Mouse (Mus musculus) hindbrain, embryonic 11.5 days (tissue): ENCODE results near the gene Gatad2b. TPM values are rescaled to one million over a fixed set of nuclear protein-coding genes. Genes with fewer than 3 reads are reported as not detected.
"Not testable (repeated sequence)": the region's sequence is repeated elsewhere in the genome, so short reads cannot be mapped to it uniquely, and the experiment has no call there.

Experiments used
- ATAC-seq: fragments of 200-750 bp; cut with Nextera tagmentation; 2 replicates; pipeline ENCODE4 v1.8.0; 2017; ENCODE audit warnings: mild to moderate bottlenecking, moderate TSS enrichment, moderate library complexity; ENCODE audit not compliant: low FRiP score
- DNase-seq: peaks from one replicate; pipeline ENCODE4 v3.0.0-alpha.2; 2015; ENCODE audit warnings: low spot score
- H3K27ac ChIP-seq: fragments of 300-500 bp; sonication (generic); 2 replicates; pipeline ENCODE4 v1.5.1; 2014; ENCODE audit warnings: mild to moderate bottlenecking, low read depth, low read length
- H3K27me3 ChIP-seq: fragments of 300-500 bp; sonication (generic); 2 replicates; pipeline ENCODE4 v1.6.1; 2014; ENCODE audit warnings: mild to moderate bottlenecking, low read length, moderate library complexity, mixed read lengths; ENCODE audit not compliant: control insufficient read depth, insufficient read depth
- H3K36me3 ChIP-seq: fragments of 300-500 bp; sonication (generic); 2 replicates; pipeline ENCODE4 v1.6.1; 2014; ENCODE audit warnings: mild to moderate bottlenecking, low read length, moderate library complexity, mixed read lengths; ENCODE audit not compliant: control insufficient read depth, insufficient read depth
- H3K4me1 ChIP-seq: fragments of 300-500 bp; sonication (generic); replicated peaks from 2 replicates; pipeline ENCODE4 v1.6.1; 2014; ENCODE audit warnings: low read length, mixed read lengths; ENCODE audit not compliant: control insufficient read depth, insufficient read depth
- H3K4me2 ChIP-seq: fragments of 300-500 bp; sonication (generic); replicated peaks from 2 replicates; pipeline ENCODE4 v1.6.1; 2014; ENCODE audit warnings: mild to moderate bottlenecking, low read depth, low read length
- H3K4me3 ChIP-seq: fragments of 300-500 bp; sonication (generic); 2 replicates; pipeline ENCODE4 v1.5.1; 2014; ENCODE audit warnings: low read depth, low read length
- H3K9ac ChIP-seq: fragments of 300-500 bp; sonication (generic); 2 replicates; pipeline ENCODE4 v1.6.1; 2014; ENCODE audit warnings: low read depth, low read length
- H3K9me3 ChIP-seq: fragments of 300-500 bp; sonication (generic); 2 replicates; pipeline ENCODE4 v1.6.1; 2016; ENCODE audit warnings: low read length; ENCODE audit not compliant: control insufficient read depth
- WGBS: fragments of 180-500 bp; shearing (Covaris S2); extraction: QIAGEN DNeasy Blood & Tissue Kit; methylation state at CpG from one replicate; pipeline ENCODE4 v1.1.7; 2014; 5-methylcytosine and 5-hydroxymethylcytosine counted together
- polyA plus RNA-seq: library from polyadenylated mRNA; unstranded; fragments of >200 nt; fragmentation: Nextera tagmentation; extraction: Ambion mirVana; gene quantifications from 2 replicates; pipeline ENCODE4 v1.2.1, GENCODE M21; 2014

Gatad2b gene
- polyA plus RNA-seq, 1 experiment from 2014 or later = 26.0 TPM

- H3K4me2 ChIP-seq, H3K4me1 ChIP-seq, DNase-seq, H3K9ac ChIP-seq, H3K27ac ChIP-seq, H3K4me3 ChIP-seq, H3K9me3 ChIP-seq, H3K27me3 ChIP-seq, H3K36me3 ChIP-seq, ATAC-seq: not testable (repeated sequence)
- WGBS = 79% methylated on average over 1 of the region's 1 CpGs
These were observed 39.8 kb upstream of the Gatad2b start for GRCm38 (mm10) chr3:90253174-90253573.

GRCm38 (mm10) chr3:90253653-90254418 lies 39.1 kb upstream of the Gatad2b start, which contains the start of gene Crtc2:
Gene Crtc2 (plus strand): TSS chr3:90254163.
- Histone ChIP-seq H3K4me1 (peaks cover 5% of the 10 kb centered on the region), H3K4me3 (peak within 1 kb of the TSS; percentile 61), H3K27ac (peak within 1 kb of the TSS; percentile 75), H3K9me3 (no peaks in the 10 kb centered on the region), H3K9ac (peak within 1 kb of the TSS; percentile 71), H3K4me2 (peak within 1 kb of the TSS; percentile 71), H3K36me3 (no peaks in the 10 kb centered on the region), H3K27me3 (no peaks in the 10 kb centered on the region)
- WGBS = 2% methylated on average over 39 of the region's 40 CpGs
- ATAC-seq = peak; percentile 97
- peak; percentile 94 for DNase-seq

- no peak for DNase-seq
- Histone ChIP-seq H3K27me3 (no peaks in the 10 kb centered on the region), H3K36me3 (0 out of 2 replicates have a peak, but pooled peaks cover 4% of the 10 kb centered on the region), H3K4me2 (peak overlapping the region; percentile 71), H3K9me3 (no peaks in the 10 kb centered on the region), H3K9ac (peak overlapping the region; percentile 71), H3K4me1 (peaks cover 5% of the 10 kb centered on the region), H3K27ac (peak overlapping the region; percentile 75), H3K4me3 (peak overlapping the region; percentile 61)
- peak; percentile 80 for ATAC-seq
- WGBS = under 1% methylated on average over 41 of the region's 41 CpGs
These were observed 38.4 kb upstream of the Gatad2b start for GRCm38 (mm10) chr3:90254419-90255193.

GRCm38 (mm10) chr3:90255194-90255565 lies 37.8 kb upstream of the Gatad2b start:
- no peak for ATAC-seq
- peak overlapping the region; percentile 71 for H3K9ac ChIP-seq
- peaks cover 8% of the 10 kb centered on the region; the same call in 1 of the 2 replicates for H3K36me3 ChIP-seq
- peak overlapping the region; percentile 71 for H3K4me2 ChIP-seq
- H3K4me1 ChIP-seq = peaks cover 5% of the 10 kb centered on the region
- DNase-seq = no peak
- H3K27me3 ChIP-seq = no peaks in the 10 kb centered on the region
- 26% methylated on average over 2 of the region's 2 CpGs for WGBS
- peak overlapping the region; percentile 61 for H3K4me3 ChIP-seq
- H3K27ac ChIP-seq = peak overlapping the region; percentile 75; the same call in 1 of the 2 replicates
- no peaks in the 10 kb centered on the region for H3K9me3 ChIP-seq

- Histone ChIP-seq H3K9me3 (no peaks in the 10 kb centered on the region), H3K27me3 (no peaks in the 10 kb centered on the region), H3K9ac (no peak overlapping the region), H3K4me1 (peaks cover 5% of the 10 kb centered on the region), H3K27ac (no peak overlapping the region), H3K36me3 (peaks cover 10% of the 10 kb centered on the region; the same call in 1 of the 2 replicates), H3K4me2 (no peak overlapping the region), H3K4me3 (no peak overlapping the region)
- 93% methylated on average over 14 of the region's 14 CpGs for WGBS
- no peak for DNase-seq
- ATAC-seq = no peak
These were observed 37.1 kb upstream of the Gatad2b start for GRCm38 (mm10) chr3:90255784-90256353.

- H3K9me3 ChIP-seq = no peaks in the 10 kb centered on the region
- DNase-seq (no peak), ATAC-seq (no peak)
- H3K27me3 ChIP-seq = no peaks in the 10 kb centered on the region
- no peak overlapping the region for H3K4me2 ChIP-seq
- H3K4me3 ChIP-seq = no peak overlapping the region
- peaks cover 10% of the 10 kb centered on the region; the same call in 1 of the 2 replicates for H3K36me3 ChIP-seq
- no peak overlapping the region for H3K9ac ChIP-seq
- no peak overlapping the region for H3K27ac ChIP-seq
- 92% methylated on average over 19 of the region's 19 CpGs for WGBS
- H3K4me1 ChIP-seq = peaks cover 5% of the 10 kb centered on the region
These were observed 36.0 kb upstream of the Gatad2b start for GRCm38 (mm10) chr3:90256731-90257530.

- DNase-seq (no peak), ATAC-seq (no peak)
- Histone ChIP-seq H3K9me3 (no peaks in the 10 kb centered on the region), H3K4me2 (no peak overlapping the region), H3K4me3 (no peak overlapping the region), H3K4me1 (peaks cover 5% of the 10 kb centered on the region), H3K9ac (no peak overlapping the region), H3K27ac (no peak overlapping the region), H3K27me3 (no peaks in the 10 kb centered on the region), H3K36me3 (peaks cover 10% of the 10 kb centered on the region; the same call in 1 of the 2 replicates)
- WGBS = 91% methylated on average over 4 of the region's 4 CpGs
These were observed 34.5 kb upstream of the Gatad2b start for GRCm38 (mm10) chr3:90258521-90258920.
